Mouse (Mus musculus) forebrain, embryonic 11.5 days (tissue): ENCODE measurements around the gene Lmln. TPM values are rescaled to one million over a fixed set of nuclear protein-coding genes. Genes with fewer than 3 reads are reported as not detected.
A peak's percentile ranks its signal among the peaks of the same experiment; 100 is the strongest.

Experiments used
- ATAC-seq: fragments of 200-750 bp; cut with Nextera tagmentation; replicated peaks from 2 replicates; pipeline ENCODE4 v1.8.0; 2017; ENCODE audit warnings: moderate TSS enrichment; ENCODE audit not compliant: low FRiP score
- DNase-seq: peaks from one replicate; pipeline ENCODE4 v3.0.0-alpha.2; 2017; ENCODE audit warnings: low spot score
- H3K27ac ChIP-seq: fragments of 300-500 bp; sonication (generic); 2 replicates; pipeline ENCODE4 v1.5.1; 2014; ENCODE audit warnings: low read depth, low read length
- H3K27me3 ChIP-seq: fragments of 300-500 bp; sonication (generic); 2 replicates; pipeline ENCODE4 v1.6.1; 2014; ENCODE audit warnings: mild to moderate bottlenecking, low read length, mixed read lengths; ENCODE audit not compliant: control insufficient read depth, insufficient read depth
- H3K36me3 ChIP-seq: fragments of 300-500 bp; sonication (generic); 2 replicates; pipeline ENCODE4 v1.6.1; 2014; ENCODE audit warnings: mild to moderate bottlenecking, low read length, moderate library complexity, mixed read lengths; ENCODE audit not compliant: control insufficient read depth, insufficient read depth
- H3K4me1 ChIP-seq: fragments of 300-500 bp; sonication (generic); replicated peaks from 2 replicates; pipeline ENCODE4 v1.6.1; 2014; ENCODE audit warnings: low read length, mixed read lengths; ENCODE audit not compliant: control insufficient read depth, insufficient read depth
- H3K4me2 ChIP-seq: fragments of 300-500 bp; sonication (generic); 2 replicates; pipeline ENCODE4 v1.6.1; 2014; ENCODE audit warnings: low read depth, mild to moderate bottlenecking, low read length, moderate library complexity, mixed read lengths; ENCODE audit not compliant: severe bottlenecking
- H3K4me3 ChIP-seq: fragments of 300-500 bp; sonication (generic); 2 replicates; pipeline ENCODE4 v1.5.1; 2014; ENCODE audit warnings: low read depth, low read length
- H3K9ac ChIP-seq: fragments of 300-500 bp; sonication (generic); 2 replicates; pipeline ENCODE4 v1.6.1; 2014; ENCODE audit warnings: low read length
- H3K9me3 ChIP-seq: fragments of 300-500 bp; sonication (generic); 2 replicates; pipeline ENCODE4 v1.6.1; 2016; ENCODE audit warnings: low read length, mixed read lengths; ENCODE audit not compliant: control insufficient read depth
- WGBS: fragments of 180-500 bp; shearing (Covaris S2); extraction: QIAGEN DNeasy Blood & Tissue Kit; methylation state at CpG from one replicate; pipeline ENCODE4 v1.1.7; 2014; 5-methylcytosine and 5-hydroxymethylcytosine counted together
- polyA plus RNA-seq: library from polyadenylated mRNA; unstranded; fragments of >200 nt; fragmentation: Nextera tagmentation; extraction: Ambion mirVana; gene quantifications from 2 replicates; pipeline ENCODE4 v1.2.1, GENCODE M21; 2014

Gene Lmln
- 3.5 and 4.5 TPM in 2 replicates for polyA plus RNA-seq

DNA sequence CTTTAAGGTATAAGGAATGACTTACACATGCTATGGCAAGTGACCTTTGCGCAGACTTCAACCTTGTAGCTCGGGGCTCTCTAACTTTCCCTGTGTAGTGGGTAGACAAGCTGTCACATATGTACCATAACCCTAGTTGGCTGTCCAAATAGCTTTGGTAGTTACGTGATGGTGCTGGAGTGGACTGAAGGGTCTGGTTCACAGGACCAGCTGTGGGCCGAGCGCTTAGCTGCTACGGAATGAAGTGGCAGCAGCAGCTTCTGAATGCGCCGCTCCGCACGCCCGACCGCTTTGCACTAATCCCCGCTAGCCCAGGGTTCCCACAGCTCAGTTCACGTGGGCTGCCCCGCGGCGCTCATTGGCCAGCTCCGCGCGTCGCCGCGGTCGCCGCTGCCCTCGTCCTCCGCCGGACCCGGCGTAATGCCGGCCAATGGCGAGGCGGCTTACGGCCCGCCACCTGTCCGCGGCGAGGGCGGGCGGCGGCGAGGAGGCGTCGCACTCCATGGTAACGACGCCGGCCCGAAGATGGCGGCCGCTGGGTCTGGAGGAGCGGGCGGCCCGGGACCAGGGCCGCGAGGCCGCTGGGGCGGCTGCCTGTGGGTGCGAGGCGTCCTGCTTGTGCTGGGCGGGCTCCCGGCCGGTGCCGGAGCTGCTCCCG is at the start of gene Lmln:
TSS of gene Lmln (plus strand) at position 498 of the 658 bp plus-strand sequence.
- H3K4me2 ChIP-seq, result peak within 1 kb of the TSS; percentile 78
- peak; percentile 97 for DNase-seq
- H3K4me3 ChIP-seq, result peak within 1 kb of the TSS; percentile 73
- ATAC-seq, result peak; percentile 98
- WGBS, result under 1% methylated on average over 64 of the region's 64 CpGs
- no peaks in the 10 kb centered on the region for H3K9me3 ChIP-seq
- H3K36me3 ChIP-seq, result peaks cover 8% of the 10 kb centered on the region; the same call in 1 of the 2 replicates
- peak within 1 kb of the TSS; percentile 87 for H3K9ac ChIP-seq
- H3K4me1 ChIP-seq, result peaks cover 12% of the 10 kb centered on the region
- peak within 1 kb of the TSS; percentile 78 for H3K27ac ChIP-seq
- no peaks in the 10 kb centered on the region for H3K27me3 ChIP-seq

DNA sequence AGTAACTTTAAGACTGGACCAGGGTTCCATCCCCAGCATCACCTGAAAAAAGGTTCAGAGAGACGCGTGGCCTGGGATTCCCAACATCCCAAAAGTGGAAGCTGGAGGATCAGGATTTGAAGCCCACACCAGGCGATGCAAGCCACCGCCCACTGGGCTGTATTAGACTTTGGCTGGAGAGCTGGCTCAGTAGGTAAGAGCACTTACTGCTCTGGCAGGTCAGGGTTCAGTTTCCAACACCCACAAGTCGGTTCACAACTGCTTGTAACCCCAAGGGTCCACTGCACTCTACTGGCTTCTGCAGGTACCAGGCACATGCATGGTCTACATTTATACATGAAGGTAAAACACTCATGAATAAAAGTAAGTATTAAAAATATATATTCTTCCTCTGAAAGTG is 48.5 kb upstream of the Lmln start:
- Histone ChIP-seq H3K36me3 (no peaks in the 10 kb centered on the region; the same call in 1 of the 2 replicates), H3K4me1 (no peaks in the 10 kb centered on the region), H3K4me3 (no peak overlapping the region), H3K27me3 (no peaks in the 10 kb centered on the region), H3K9me3 (no peaks in the 10 kb centered on the region), H3K9ac (no peak overlapping the region), H3K27ac (no peak overlapping the region), H3K4me2 (no peak overlapping the region)
- 96% methylated on average over 5 of the region's 5 CpGs for WGBS
- DNase-seq (no peak), ATAC-seq (no peak)

DNA sequence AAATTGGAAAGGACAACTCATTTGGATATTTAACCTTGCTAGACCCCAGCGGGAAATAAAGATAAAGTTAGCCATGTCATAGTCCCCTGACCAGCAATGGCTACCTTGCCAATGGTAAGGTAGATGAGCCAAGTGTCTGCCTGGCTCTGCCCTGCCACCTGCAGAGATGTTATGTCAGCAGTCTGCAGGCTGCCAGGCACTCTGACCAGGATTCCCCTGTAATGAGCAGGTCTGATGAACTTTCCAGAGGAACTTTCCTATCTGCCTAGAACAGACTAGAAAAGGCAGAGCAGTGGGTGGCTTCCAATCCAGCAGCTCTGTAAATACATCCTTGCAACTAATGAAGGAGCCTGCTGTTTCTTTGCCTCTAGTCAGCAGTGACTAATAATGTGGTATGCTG is 47.4 kb upstream of the Lmln start:
- H3K36me3 ChIP-seq, result no peaks in the 10 kb centered on the region; the same call in 1 of the 2 replicates
- H3K4me2 ChIP-seq, result no peak overlapping the region
- no peaks in the 10 kb centered on the region for H3K4me1 ChIP-seq
- no peak overlapping the region for H3K27ac ChIP-seq
- no peak overlapping the region for H3K4me3 ChIP-seq
- no peak for ATAC-seq
- no peak overlapping the region for H3K9ac ChIP-seq
- WGBS, result 93% methylated on average over 1 of the region's 1 CpGs
- no peaks in the 10 kb centered on the region for H3K27me3 ChIP-seq
- H3K9me3 ChIP-seq, result no peaks in the 10 kb centered on the region
- DNase-seq, result no peak

DNA sequence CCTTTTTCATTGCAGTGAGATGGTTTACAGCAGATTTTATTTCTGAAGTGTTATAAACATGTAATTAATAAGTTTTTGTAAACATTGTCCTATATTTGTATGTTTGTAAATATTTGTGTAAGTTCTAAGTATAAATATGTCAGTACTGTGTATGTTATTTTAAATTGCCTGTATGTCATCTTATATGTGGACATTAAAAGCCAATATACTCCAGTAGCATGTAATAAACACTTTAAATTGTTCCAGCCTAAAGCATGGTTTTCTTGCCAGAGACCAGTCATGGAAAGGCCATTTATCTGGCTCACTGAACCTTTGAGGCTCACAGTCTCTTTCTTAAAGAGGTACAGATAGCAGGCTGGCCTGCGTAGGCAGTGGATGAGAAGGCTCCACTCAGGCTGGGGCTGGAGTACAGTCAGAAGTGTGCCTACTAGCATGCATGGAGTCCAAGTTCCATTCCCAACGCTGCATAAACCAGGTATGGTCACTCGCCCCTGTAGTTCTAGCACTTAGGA is 46.9 kb upstream of the Lmln start:
- Histone ChIP-seq H3K9me3 (no peaks in the 10 kb centered on the region), H3K36me3 (no peaks in the 10 kb centered on the region; the same call in 1 of the 2 replicates), H3K4me3 (no peak overlapping the region), H3K27me3 (no peaks in the 10 kb centered on the region), H3K4me2 (no peak overlapping the region), H3K9ac (no peak overlapping the region), H3K4me1 (no peaks in the 10 kb centered on the region), H3K27ac (no peak overlapping the region)
- WGBS, result 93% methylated on average over 3 of the region's 3 CpGs
- no peak for DNase-seq
- ATAC-seq, result no peak

DNA sequence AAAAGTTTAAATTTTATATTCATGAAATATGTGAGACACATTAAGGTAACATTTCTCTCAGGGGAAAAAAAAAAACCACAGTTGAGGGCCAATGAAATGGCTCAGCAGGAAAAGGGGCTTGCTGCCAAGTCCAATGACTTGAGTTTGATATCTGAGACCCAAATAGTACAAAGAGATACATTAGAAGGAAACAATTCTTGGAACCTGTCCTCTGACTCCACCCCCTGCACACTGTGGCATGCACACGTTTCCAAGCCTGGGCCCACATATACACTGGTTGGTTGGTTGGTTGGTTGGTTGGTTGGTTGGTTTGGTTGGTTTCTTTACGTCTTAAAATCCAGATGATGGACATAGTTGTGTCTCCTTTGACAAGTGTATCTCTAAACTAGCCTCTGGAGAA is 46.3 kb upstream of the Lmln start:
- H3K4me1 ChIP-seq, result no peaks in the 10 kb centered on the region
- no peak overlapping the region for H3K27ac ChIP-seq
- ATAC-seq (no peak), DNase-seq (no peak)
- no peaks in the 10 kb centered on the region for H3K27me3 ChIP-seq
- no peak overlapping the region for H3K4me3 ChIP-seq
- H3K36me3 ChIP-seq, result no peaks in the 10 kb centered on the region; the same call in 1 of the 2 replicates
- H3K9me3 ChIP-seq, result no peaks in the 10 kb centered on the region
- WGBS, result 90% methylated on average over 2 of the region's 2 CpGs
- no peak overlapping the region for H3K4me2 ChIP-seq
- no peak overlapping the region for H3K9ac ChIP-seq

DNA sequence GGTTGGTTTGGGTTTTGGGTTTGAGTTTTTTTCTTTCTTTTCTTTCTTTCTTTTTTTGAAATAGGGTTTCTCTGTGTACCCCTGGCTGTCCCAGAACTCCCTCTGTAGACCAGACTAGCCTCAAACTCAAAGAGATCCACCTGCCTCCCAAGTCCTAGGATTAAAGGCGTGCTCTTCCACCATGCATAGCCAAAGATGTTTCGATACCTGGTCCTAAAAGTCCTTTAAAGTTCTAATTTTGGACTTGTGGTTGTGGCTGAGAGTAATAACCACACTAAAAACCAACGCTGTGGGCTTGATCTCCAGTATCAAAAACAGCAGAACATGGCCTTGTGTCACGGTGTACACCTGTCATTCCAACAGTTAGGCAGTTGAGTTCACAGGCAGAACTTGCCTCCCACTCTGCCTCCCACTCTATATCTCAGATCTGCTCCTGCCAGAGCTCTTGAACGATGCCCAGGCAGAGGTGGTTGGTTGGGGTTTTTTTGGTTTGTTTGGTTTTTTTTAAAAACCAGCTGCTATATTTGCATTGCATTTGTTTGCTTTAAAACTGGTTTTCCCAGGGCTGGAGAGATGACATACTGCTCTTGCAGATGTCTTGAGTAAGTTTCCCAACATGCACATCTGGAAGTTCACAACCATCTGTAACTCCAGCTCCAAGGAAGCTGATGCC is 44.5 kb upstream of the Lmln start:
- DNase-seq, result no peak
- no peaks in the 10 kb centered on the region for H3K27me3 ChIP-seq
- no peaks in the 10 kb centered on the region for H3K4me1 ChIP-seq
- no peak overlapping the region for H3K4me3 ChIP-seq
- H3K27ac ChIP-seq, result no peak overlapping the region
- H3K9me3 ChIP-seq, result no peaks in the 10 kb centered on the region
- ATAC-seq, result no peak
- H3K36me3 ChIP-seq, result no peaks in the 10 kb centered on the region; the same call in 1 of the 2 replicates
- 93% methylated on average over 5 of the region's 5 CpGs for WGBS
- H3K4me2 ChIP-seq, result no peak overlapping the region
- no peak overlapping the region for H3K9ac ChIP-seq

DNA sequence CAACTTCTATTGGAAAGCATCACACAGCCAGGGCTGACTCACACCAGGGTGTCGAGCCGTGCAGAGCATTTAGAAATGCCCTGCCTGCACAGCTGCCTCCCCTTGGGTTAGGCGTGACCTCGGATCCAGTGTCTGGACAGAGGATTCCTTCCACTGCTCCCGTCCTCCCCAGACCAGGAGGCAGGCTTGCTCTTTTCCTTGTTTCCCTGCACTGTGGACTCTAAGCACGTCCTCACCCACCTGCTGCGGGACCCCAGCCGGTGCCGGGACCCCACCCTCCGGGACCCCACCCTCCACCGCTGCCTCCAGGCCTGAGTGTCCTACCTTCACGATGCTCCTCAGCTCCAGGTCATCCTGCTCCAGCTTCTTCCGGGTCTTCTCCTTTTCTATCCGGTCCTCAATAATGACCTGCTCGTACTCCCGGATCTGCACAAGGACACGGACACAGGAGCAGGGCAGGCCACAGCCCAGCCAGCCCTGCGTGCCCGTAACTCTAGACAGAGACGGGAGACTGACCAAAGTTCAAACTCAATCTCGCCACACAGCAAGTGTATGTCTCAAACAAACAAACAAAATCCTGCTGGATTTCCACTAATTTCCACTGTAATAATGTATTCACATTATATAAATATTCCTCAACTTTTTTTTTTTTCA is 43.1 kb upstream of the Lmln start:
- ATAC-seq, result no peak
- Histone ChIP-seq H3K9me3 (no peaks in the 10 kb centered on the region), H3K27me3 (no peaks in the 10 kb centered on the region), H3K4me1 (no peaks in the 10 kb centered on the region), H3K36me3 (no peaks in the 10 kb centered on the region), H3K9ac (no peak overlapping the region), H3K4me2 (no peak overlapping the region), H3K4me3 (no peak overlapping the region), H3K27ac (no peak overlapping the region)
- WGBS, result 80% methylated on average over 21 of the region's 21 CpGs
- no peak for DNase-seq

DNA sequence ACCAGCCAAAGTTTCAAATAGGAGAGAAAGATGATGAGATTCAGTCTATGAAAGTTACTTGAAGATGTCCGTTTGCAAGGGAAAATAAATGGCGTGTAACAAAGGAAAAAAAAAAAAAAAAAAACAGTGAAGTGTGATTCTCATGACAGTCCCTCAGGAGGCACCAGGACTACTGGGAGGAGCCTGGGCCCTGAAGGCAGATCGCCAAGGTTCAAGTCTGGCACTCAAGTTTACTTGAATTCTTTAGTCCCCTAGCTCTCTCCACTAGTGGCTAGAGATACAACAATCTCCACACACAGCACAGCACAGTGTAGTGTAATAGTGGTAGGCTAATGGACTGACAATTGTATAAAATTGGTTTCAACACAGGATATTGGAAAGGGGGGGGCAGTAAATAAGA is 40.9 kb upstream of the Lmln start:
- no peaks in the 10 kb centered on the region for H3K27me3 ChIP-seq
- 77% methylated on average over 3 of the region's 3 CpGs for WGBS
- ATAC-seq, result no peak
- no peak overlapping the region for H3K4me3 ChIP-seq
- no peak for DNase-seq
- no peaks in the 10 kb centered on the region for H3K9me3 ChIP-seq
- H3K36me3 ChIP-seq, result no peaks in the 10 kb centered on the region
- no peak overlapping the region for H3K9ac ChIP-seq
- no peak overlapping the region for H3K27ac ChIP-seq
- H3K4me1 ChIP-seq, result no peaks in the 10 kb centered on the region
- no peak overlapping the region for H3K4me2 ChIP-seq
